Mouse (Mus musculus) kidney, embryonic 14.5 days (tissue): ENCODE results near the gene Kcnma1. TPM values are rescaled to one million over a fixed set of nuclear protein-coding genes. Genes with fewer than 3 reads are reported as not detected.

ENCODE experiments used
- ATAC-seq: fragments of 200-750 bp; cut with Nextera tagmentation; 2 replicates; pipeline ENCODE4 v1.8.0; 2017; ENCODE audit warnings: moderate number of reproducible peaks, mild to moderate bottlenecking, moderate TSS enrichment, moderate library complexity; ENCODE audit not compliant: low FRiP score, low TSS enrichment
- H3K27ac ChIP-seq: fragments of 300-500 bp; sonication (generic); 2 replicates; pipeline ENCODE4 v1.5.1; 2014; ENCODE audit warnings: low read depth, mild to moderate bottlenecking, low read length, moderate library complexity, mixed read lengths
- H3K27me3 ChIP-seq: fragments of 300-500 bp; sonication (generic); 2 replicates; pipeline ENCODE4 v1.6.1; 2014; ENCODE audit warnings: mild to moderate bottlenecking, low read length; ENCODE audit not compliant: control insufficient read depth, insufficient read depth
- H3K36me3 ChIP-seq: fragments of 300-500 bp; sonication (generic); 2 replicates; pipeline ENCODE4 v1.6.1; 2014; ENCODE audit warnings: low read length, mixed read lengths; ENCODE audit not compliant: control insufficient read depth, insufficient read depth
- H3K4me1 ChIP-seq: fragments of 300-500 bp; sonication (generic); 2 replicates; pipeline ENCODE4 v1.6.1; 2014; ENCODE audit warnings: low read length, mixed read lengths; ENCODE audit not compliant: control insufficient read depth, insufficient read depth
- H3K4me2 ChIP-seq: fragments of 300-500 bp; sonication (generic); replicated peaks from 2 replicates; pipeline ENCODE4 v1.6.1; 2014; ENCODE audit warnings: low read depth, mild to moderate bottlenecking, low read length
- H3K4me3 ChIP-seq: fragments of 300-500 bp; sonication (generic); 2 replicates; pipeline ENCODE4 v1.5.1; 2014; ENCODE audit warnings: mild to moderate bottlenecking, low read length
- H3K9ac ChIP-seq: fragments of 300-500 bp; sonication (generic); 2 replicates; pipeline ENCODE4 v1.6.1; 2014; ENCODE audit warnings: low read depth, mild to moderate bottlenecking, low read length, moderate library complexity
- H3K9me3 ChIP-seq: fragments of 300-500 bp; sonication (generic); 2 replicates; pipeline ENCODE4 v1.6.1; 2016; ENCODE audit warnings: low read length; ENCODE audit not compliant: control insufficient read depth
- WGBS: fragments of 180-500 bp; shearing (Covaris S2); extraction: QIAGEN DNeasy Blood & Tissue Kit; methylation state at CpG from one replicate; pipeline ENCODE4 v1.1.7; 2014; 5-methylcytosine and 5-hydroxymethylcytosine counted together
- polyA plus RNA-seq: library from polyadenylated mRNA; unstranded; fragments of >200 nt; fragmentation: Nextera tagmentation; extraction: Ambion mirVana; gene quantifications from 2 replicates; pipeline ENCODE4 v1.2.1, GENCODE M21; 2014

Gene Kcnma1
- polyA plus RNA-seq, 1 experiment from 2014 or later, result 1.5 TPM

GRCm38 (mm10) chr14:24020718-24021117 is 6.4 kb upstream of the Kcnma1 start:
- Histone ChIP-seq H3K27ac (no peak overlapping the region), H3K27me3 (no peaks in the 10 kb centered on the region), H3K9me3 (no peaks in the 10 kb centered on the region), H3K4me1 (no peaks in the 10 kb centered on the region), H3K4me3 (no peak overlapping the region), H3K4me2 (no peak overlapping the region), H3K9ac (no peak overlapping the region), H3K36me3 (no peaks in the 10 kb centered on the region)
- ATAC-seq, result no peak
- WGBS, result 82% methylated on average over 4 of the region's 4 CpGs

DNA sequence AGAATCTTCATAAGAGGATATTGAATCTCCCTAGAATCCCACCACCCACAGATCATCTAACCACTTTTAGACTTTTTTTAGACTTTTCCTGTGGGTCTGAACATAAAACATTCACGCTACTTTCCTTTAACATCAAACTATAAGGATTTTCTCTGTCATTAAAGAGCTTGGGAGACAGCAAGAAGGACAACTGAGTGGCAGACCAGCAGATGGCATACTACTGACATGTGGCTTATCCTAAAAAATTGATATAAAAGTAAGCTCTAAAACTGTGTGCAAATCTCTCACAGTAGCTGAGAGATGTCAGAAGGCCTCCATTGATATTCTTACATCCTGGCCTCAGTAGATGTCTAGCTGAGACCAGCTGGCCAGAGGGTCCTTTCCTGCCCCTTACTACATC is 4.3 kb downstream of the Kcnma1 start:
- Histone ChIP-seq H3K27ac (no peak overlapping the region), H3K27me3 (peaks cover 4% of the 10 kb centered on the region), H3K36me3 (no peaks in the 10 kb centered on the region), H3K9me3 (no peaks in the 10 kb centered on the region), H3K4me2 (no peak overlapping the region), H3K4me1 (no peaks in the 10 kb centered on the region; the same call in 1 of the 2 replicates), H3K4me3 (no peak overlapping the region), H3K9ac (no peak overlapping the region)
- 92% methylated on average over 1 of the region's 1 CpGs for WGBS
- ATAC-seq, result no peak

DNA sequence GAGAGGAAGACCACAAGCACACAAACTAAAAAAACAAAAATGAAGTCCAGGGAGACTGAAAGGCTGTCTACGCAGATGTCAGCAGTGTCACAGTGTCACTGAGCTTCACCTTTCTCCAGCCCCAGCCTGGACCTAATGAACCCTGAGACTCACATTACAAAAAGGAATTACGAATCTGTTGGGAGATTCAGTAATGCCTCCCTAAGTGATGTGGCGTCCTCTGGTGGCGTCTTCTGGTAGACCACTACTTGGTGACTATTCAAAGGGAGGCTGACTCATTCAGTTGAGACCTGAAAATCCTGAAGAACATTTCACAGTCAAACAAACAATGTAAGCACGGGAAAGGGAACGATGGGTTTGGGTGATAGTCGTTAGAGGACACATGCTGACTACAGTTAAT is 6.0 kb downstream of the Kcnma1 start:
- no peak for ATAC-seq
- Histone ChIP-seq H3K4me2 (no peak overlapping the region), H3K4me3 (no peak overlapping the region), H3K9ac (no peak overlapping the region), H3K27ac (no peak overlapping the region), H3K4me1 (no peaks in the 10 kb centered on the region; the same call in 1 of the 2 replicates), H3K36me3 (no peaks in the 10 kb centered on the region), H3K27me3 (peaks cover 21% of the 10 kb centered on the region), H3K9me3 (no peaks in the 10 kb centered on the region)
- 9% methylated on average over 7 of the region's 7 CpGs for WGBS

- Histone ChIP-seq H3K9me3 (no peaks in the 10 kb centered on the region), H3K4me2 (no peak overlapping the region), H3K9ac (no peak overlapping the region), H3K36me3 (no peaks in the 10 kb centered on the region), H3K27ac (no peak overlapping the region), H3K4me1 (no peaks in the 10 kb centered on the region; the same call in 1 of the 2 replicates), H3K4me3 (no peak overlapping the region), H3K27me3 (peaks cover 41% of the 10 kb centered on the region)
- no peak for ATAC-seq
- 59% methylated on average over 2 of the region's 2 CpGs for WGBS
Measured at GRCm38 (mm10) chr14:24006276-24006675, 8.0 kb downstream of the Kcnma1 start.

- 0% methylated on average over 50 of the region's 82 CpGs for WGBS
- Histone ChIP-seq H3K27ac (no peak overlapping the region), H3K36me3 (no peaks in the 10 kb centered on the region), H3K9me3 (no peaks in the 10 kb centered on the region), H3K4me3 (peak overlapping the region; percentile 78), H3K27me3 (peaks cover 47% of the 10 kb centered on the region), H3K4me2 (peak overlapping the region; percentile 100), H3K4me1 (no peaks in the 10 kb centered on the region; the same call in 1 of the 2 replicates), H3K9ac (peak overlapping the region; percentile 68)
- peak; percentile 47 for ATAC-seq
Measured at GRCm38 (mm10) chr14:24004471-24005271, 9.6 kb downstream of the Kcnma1 start.

GRCm38 (mm10) chr14:24003450-24004381 is 10.6 kb downstream of the Kcnma1 start:
- no peaks in the 10 kb centered on the region; the same call in 1 of the 2 replicates for H3K4me1 ChIP-seq
- H3K4me3 ChIP-seq, result peak overlapping the region; percentile 78
- peak overlapping the region; percentile 68 for H3K9ac ChIP-seq
- H3K36me3 ChIP-seq, result no peaks in the 10 kb centered on the region
- H3K27ac ChIP-seq, result no peak overlapping the region
- 1% methylated on average over 64 of the region's 85 CpGs for WGBS
- peak; percentile 50 for ATAC-seq
- peak overlapping the region; percentile 100 for H3K4me2 ChIP-seq
- H3K9me3 ChIP-seq, result no peaks in the 10 kb centered on the region
- peaks cover 51% of the 10 kb centered on the region for H3K27me3 ChIP-seq

DNA sequence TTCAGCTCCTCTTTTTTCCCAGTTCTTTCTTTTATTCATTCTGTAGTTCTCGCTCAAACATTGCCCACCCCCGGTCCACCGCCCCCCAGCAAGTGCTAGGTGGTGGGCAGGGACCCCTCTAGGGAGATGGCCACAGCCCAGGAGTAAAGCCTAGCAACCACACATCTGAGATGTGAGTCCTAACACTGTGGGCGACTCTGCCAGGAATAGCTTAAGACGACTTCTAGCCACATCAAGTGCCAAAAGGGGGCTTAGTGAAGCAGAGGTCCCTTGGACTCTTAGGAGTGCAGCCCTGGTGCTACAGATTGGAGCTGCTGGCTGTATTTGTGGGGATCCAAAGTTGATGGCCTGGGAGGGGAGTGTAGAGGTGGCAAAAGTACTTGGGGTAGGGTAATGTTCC is 11.6 kb downstream of the Kcnma1 start:
- WGBS, result 57% methylated on average over 5 of the region's 5 CpGs
- Histone ChIP-seq H3K27me3 (peaks cover 52% of the 10 kb centered on the region), H3K27ac (no peak overlapping the region), H3K9me3 (no peaks in the 10 kb centered on the region), H3K9ac (no peak overlapping the region), H3K4me3 (0 out of 2 replicates have a peak overlapping the region, but pooled peaks have one; percentile 7), H3K36me3 (no peaks in the 10 kb centered on the region), H3K4me1 (no peaks in the 10 kb centered on the region; the same call in 1 of the 2 replicates), H3K4me2 (no peak overlapping the region)
- ATAC-seq, result no peak

DNA sequence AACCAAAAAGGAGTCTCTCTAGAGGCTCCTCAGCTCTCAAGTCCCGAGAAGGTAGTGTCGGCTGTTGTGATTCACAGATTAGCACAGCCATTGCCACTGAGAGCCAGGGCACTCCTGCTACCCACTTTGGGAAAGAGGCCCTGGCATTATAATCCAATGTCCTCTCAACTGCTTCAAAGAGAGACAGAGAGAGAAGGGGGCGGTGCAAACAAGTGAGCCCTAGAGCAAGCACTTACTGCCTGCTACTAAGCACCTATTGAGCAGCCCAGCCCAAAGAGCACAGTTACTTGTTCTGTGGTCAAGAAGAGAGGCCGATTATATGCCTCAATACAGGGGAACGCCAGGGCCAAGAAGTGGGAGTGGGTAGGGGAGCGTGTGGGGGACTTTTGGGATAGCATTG is 16.4 kb downstream of the Kcnma1 start:
- Histone ChIP-seq H3K4me1 (no peaks in the 10 kb centered on the region), H3K9ac (no peak overlapping the region), H3K27me3 (peaks cover 27% of the 10 kb centered on the region), H3K36me3 (no peaks in the 10 kb centered on the region), H3K4me3 (no peak overlapping the region), H3K27ac (no peak overlapping the region), H3K9me3 (no peaks in the 10 kb centered on the region), H3K4me2 (no peak overlapping the region)
- 76% methylated on average over 6 of the region's 6 CpGs for WGBS
- no peak for ATAC-seq
